Mouse (Mus musculus) brown adipose tissue, adult 24 weeks (tissue): ENCODE data around the gene Tagap1. TPM values are rescaled to one million over a fixed set of nuclear protein-coding genes. Genes with fewer than 3 reads are reported as not detected.
"Not testable (repeated sequence)": the region's sequence is repeated elsewhere in the genome, so short reads cannot be mapped to it uniquely, and the experiment has no call there.

Experiments
- H3K27ac ChIP-seq: fragments of 200-500 bp; replicated peaks from 2 replicates; pipeline ENCODE4 v1.5.1; 2012; ENCODE audit warnings: low read depth, mild to moderate bottlenecking, low read length
- H3K4me1 ChIP-seq: fragments of 200-500 bp; 2 replicates; pipeline ENCODE4 v1.6.1; 2012; ENCODE audit warnings: low read length, mixed read lengths; ENCODE audit not compliant: control insufficient read depth, insufficient read depth, insufficient read length
- H3K4me3 ChIP-seq: fragments of 200-500 bp; 2 replicates; pipeline ENCODE4 v1.5.1; 2012; ENCODE audit warnings: low read depth, mild to moderate bottlenecking, low read length, moderate library complexity; ENCODE audit not compliant: insufficient read depth
- polyA plus RNA-seq: library from polyadenylated mRNA; stranded (reverse); fragments of >200 nt; gene quantifications from 2 replicates; pipeline ENCODE4 v1.2.4, GENCODE M21; 2012; ENCODE audit not compliant: missing spikeins, insufficient read depth, insufficient read length

Gene Tagap1
- polyA plus RNA-seq, 1 experiment, result 9.7 TPM

DNA sequence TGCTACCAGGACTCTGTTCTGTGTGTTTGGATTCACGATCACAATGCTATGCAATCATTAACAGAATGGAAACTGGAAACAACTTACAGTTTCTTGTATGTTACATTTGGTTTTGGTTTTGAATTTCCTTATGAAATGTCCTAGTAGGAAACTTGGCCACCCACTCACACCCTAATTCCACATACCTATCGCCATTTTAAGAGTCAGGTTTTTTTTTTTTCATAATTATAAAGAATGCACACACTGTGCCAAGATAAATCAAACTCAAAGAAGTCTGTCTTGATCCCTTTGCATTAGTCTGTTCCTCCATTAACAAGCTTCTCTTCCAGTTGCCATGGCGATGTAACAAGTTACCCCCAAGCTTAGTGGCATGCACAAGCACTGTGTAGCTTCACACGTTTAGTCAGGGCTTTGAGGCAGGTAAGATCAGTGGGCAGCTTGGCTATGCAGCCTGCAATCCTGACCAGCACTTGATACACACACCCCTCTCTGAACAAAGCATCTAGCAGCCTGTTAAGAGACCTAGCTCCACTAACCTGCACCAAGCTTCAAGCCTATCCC is 12.0 kb upstream of the Tagap1 start:
- not testable (repeated sequence) for H3K27ac ChIP-seq, H3K4me1 ChIP-seq, H3K4me3 ChIP-seq

DNA sequence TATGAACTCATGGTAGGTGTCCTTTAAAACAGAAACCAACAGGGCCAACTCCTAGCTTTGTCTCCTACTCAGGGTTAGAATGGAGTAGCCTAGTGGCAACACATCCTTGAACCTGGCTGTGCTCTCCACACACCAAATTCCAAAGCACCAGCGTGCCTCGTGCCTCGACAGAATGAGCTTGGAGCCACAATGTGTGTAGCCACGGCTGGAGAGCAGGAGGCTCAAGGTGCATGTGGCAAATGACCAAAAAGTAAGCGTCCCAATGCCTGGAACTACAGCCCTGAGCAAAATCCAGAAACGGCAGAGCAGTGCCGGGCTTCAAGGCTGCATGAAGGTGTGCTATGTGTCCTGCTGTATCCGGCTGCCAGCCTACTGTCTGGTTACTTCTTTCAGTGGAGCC is 10.3 kb upstream of the Tagap1 start:
- H3K4me3 ChIP-seq, H3K27ac ChIP-seq: not testable (repeated sequence)

DNA sequence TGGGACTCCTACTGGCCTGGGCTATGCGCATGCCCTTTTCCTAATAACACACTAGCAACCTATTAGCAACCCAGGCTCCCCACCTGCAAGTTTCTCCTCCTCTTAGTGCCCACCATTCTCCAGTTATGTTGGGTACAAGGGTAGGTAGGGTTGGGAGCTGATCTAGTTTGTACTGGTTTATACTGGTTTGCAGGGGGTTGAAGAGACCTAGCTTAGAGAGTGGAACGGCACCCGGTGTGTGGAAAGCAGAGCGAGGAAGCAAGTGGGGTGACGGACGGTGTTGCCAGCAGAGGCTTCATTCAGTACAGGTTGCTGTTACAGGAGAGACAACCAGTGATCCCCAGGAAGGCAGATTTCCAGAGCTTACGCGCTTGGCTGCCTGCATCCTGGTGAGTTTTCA is 9.4 kb upstream of the Tagap1 start, which contains the start of gene Rnaset2b:
Rnaset2b (plus strand) TSS at position 301 of the 400 bp plus-strand sequence.
- H3K27ac ChIP-seq, H3K4me1 ChIP-seq, H3K4me3 ChIP-seq: not testable (repeated sequence)

More for the DNA sequence above, 10.3 kb upstream of the Tagap1 start:
- H3K4me1 ChIP-seq, result not testable (repeated sequence)

DNA sequence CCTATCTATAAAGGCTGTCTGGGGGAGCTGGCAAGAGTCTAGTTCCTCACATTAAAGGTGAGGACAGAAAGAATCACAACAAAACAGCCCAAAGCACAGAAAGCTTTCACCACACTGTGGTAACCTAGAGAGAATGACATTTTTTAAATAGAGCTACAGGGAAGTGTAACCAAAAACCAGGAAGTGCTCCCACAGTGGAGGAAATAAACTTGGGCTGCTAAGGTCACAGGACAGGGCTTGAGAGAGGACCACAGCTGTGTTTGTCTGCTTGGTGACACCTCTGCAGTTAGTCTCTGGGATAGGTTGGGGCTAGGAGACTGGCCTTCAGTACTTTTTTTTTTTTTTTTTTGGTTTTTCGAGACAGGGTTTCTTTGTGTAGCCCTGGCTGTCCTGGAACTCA is 6.7 kb upstream of the Tagap1 start:
- H3K4me3 ChIP-seq, H3K4me1 ChIP-seq, H3K27ac ChIP-seq: not testable (repeated sequence)

DNA sequence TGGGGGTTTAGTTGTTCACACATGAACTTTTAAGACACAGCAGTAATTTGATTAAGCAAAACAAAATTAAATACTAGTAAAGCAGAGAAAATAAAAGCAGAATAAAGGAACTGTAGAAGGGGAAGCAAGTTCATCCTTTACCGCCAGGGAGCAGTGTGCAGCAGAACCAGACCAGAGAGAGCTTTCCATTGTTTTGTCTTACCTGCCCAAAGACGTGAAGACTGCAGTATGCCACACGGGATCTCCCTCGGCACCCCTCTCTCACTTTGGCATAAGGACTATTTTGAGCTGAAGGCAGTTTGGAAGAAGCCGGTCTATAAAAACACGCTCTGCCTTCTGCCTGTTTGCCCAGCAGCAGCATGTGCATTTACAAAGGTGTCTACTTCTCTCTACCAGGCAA is 4.4 kb upstream of the Tagap1 start:
- H3K27ac ChIP-seq, H3K4me1 ChIP-seq: not testable (repeated sequence)

DNA sequence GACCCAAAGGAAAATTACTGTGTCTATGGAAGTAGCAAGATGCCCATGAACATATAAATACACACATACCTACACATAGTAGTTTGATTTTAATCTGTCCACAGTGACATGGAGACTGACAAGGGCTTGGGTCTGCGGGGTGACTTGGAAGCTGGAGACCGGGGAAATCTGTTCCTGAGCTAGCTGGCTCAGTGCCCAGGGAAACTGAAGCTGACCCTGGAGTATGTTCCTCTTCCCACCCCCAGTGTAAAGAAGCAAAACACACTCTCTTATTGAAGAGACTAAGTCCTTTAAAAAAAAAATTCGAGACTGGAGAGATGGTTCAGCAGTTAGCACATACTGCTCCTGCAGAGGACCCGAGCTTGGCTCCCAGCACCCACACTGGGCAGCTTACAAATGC is 2.0 kb upstream of the Tagap1 start:
- H3K4me1 ChIP-seq, H3K27ac ChIP-seq, H3K4me3 ChIP-seq: not testable (repeated sequence)

More for the DNA sequence above, 4.4 kb upstream of the Tagap1 start:
- H3K4me3 ChIP-seq, result not testable (repeated sequence)

DNA sequence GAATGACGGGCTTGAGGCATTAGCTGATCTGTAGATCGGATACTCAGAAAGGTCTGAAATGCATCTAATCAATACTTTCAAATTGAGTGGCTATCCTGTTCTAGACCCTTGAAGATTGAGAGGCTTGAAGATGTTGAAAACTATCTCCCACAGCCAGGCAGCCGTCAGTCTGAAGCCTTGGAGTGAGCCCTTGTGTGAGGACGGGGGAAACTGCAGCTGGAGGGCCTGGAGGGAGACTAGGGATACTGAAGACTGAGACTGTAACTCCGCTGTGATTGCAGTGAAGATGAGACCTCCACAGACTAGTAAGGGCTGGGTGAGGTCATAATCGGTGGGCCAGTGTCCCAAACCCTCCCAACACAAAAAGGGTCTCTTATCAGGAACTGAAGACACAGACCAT is 1.4 kb upstream of the Tagap1 start:
- not testable (repeated sequence) for H3K27ac ChIP-seq, H3K4me3 ChIP-seq

DNA sequence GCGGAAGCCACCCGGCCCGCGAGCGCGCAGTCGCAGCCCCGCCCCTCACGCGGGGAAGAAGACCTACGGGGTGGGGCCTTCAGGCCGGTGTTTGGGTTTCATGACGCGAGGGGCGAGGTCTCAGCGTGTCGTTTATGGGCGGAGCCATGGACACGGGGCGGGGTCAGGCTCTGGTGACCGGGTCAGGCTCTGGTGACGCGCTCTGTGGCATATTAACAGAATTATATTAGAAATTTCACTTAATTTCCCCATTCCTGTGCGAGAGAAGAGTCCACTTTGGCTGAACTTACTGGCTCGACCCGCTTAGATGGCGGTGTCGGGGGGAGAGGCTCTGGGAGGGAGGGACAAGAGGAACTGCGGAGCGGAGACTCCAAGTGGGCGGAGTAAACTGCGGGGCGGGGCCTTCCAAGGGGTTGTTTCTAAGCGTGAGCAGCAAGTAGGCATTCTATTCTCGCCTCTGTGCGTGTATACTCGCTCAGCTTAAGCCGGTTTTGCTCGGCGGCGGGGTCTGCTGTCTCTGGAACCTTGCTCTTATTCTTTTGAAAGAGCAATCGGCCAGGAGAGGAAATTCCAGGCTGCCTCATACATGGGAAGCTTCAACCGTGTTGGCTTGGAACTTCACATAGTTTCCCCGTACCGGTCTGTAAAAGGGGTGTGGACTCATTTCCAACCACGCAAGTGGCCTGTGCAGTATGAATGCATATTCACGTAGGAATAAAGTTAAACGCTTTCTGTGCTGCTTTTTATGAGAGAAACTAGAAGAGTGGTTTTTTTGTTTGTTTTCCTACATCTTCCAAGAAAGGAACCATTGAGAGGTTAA is 435 bp upstream of the Tagap1 start:
- Histone ChIP-seq H3K4me3 (peak overlapping the region; percentile 48), H3K27ac (peak overlapping the region; percentile 37)

More for the DNA sequence above, 1.4 kb upstream of the Tagap1 start:
- H3K4me1 ChIP-seq, result not testable (repeated sequence)

DNA sequence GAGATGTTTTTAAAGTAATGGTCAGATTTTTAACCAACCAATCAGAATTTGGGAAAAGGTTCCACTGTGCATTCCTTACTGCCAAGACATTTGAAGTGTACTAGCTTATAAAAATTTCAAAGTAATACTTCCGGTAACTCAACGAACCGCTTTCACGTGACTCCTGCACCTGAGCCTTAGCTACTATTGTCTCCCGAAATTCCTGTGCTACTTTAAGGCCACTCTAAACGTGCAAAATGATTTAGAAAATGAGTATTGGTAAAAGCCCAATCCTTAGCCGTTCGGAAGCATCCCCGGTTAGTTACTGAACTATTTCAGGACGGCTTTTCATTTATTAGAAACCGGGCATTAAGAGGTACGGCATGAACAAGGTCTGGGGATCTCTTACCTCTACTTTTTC is 607 bp downstream of the Tagap1 start:
- H3K4me3 ChIP-seq, result peak overlapping the region; percentile 60
- not testable (repeated sequence) for H3K4me1 ChIP-seq, H3K27ac ChIP-seq

More for the DNA sequence above, 435 bp upstream of the Tagap1 start:
- H3K4me1 ChIP-seq, result not testable (repeated sequence)

DNA sequence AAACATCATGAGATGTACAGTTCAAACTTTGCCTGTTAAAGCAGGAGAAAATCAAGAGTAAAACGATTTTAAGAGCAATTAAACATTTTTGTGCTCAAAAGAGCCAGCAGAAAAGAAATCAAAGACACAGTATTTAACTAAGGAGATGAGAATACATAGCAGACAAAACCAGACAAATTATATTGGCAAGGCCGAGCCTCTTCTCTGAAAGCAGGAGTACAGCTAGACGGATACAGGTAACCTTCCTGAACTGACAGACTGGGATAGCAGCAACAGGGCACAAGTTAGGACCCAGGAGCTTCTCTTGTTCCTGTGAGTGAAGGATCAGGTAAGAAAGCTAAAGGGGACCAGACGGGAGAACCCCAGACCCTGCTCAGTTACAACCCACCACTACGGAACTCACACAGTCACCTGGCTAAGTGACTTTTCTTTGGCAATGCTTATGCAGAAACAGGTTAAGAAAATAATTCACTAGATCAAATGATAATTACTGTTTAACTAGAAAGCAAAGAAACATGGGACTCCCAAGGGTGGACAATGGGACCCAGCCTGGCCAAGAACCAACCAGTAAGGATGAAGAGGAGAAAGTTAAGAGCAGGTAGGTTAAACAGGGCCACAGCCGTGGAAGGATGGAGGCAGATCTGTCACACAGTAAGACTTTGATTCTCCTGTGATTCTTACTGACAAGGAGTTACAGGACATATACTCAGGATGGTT is 1.3 kb downstream of the Tagap1 start:
- not testable (repeated sequence) for H3K4me3 ChIP-seq, H3K27ac ChIP-seq

DNA sequence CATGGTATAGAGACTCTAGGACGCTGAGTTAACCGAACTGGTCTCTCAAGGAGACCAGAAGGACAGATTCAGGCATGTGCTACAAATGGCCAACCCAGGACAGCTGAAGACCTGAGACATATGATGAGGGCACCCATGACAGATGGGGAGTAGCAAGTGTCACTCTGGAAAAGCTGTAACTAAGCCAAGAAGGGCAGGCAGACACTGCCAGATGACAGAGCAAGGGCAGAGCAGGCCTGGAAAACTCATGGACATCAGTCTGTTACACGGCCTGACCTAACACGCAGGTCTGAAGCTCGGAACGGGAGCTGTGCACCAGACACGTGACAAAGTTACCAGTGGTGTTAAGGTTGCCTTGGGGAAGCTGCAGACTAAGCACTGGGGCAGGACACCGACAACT is 2.1 kb downstream of the Tagap1 start:
- not testable (repeated sequence) for H3K4me1 ChIP-seq, H3K4me3 ChIP-seq, H3K27ac ChIP-seq

More for the DNA sequence above, 1.3 kb downstream of the Tagap1 start:
- H3K4me1 ChIP-seq, result not testable (repeated sequence)

DNA sequence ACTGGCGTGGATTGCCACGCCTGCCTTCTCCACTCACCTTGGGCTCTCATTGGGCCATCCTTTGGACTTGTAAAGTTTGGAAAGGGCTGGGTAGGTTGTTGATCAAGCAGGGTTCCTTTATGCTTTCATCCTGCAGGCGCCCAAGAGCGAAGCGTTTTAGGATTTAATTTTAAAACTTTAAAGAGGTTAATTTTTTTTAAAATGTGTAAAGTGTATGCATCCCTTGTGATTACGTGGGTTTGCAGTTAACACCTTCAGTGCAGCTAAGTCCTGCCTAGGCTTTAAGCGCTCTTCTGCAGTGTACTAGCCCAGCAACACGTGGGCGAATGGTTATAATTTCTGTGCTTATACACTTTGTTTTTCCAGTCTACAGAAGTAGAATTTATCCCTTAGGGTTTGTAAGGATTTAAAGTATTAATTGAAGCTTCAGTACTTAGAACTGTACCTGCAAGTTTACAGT is 12.2 kb downstream of the Tagap1 start:
- H3K4me1 ChIP-seq, H3K27ac ChIP-seq: not testable (repeated sequence)
- H3K4me3 ChIP-seq, result peak overlapping the region; percentile 91

DNA sequence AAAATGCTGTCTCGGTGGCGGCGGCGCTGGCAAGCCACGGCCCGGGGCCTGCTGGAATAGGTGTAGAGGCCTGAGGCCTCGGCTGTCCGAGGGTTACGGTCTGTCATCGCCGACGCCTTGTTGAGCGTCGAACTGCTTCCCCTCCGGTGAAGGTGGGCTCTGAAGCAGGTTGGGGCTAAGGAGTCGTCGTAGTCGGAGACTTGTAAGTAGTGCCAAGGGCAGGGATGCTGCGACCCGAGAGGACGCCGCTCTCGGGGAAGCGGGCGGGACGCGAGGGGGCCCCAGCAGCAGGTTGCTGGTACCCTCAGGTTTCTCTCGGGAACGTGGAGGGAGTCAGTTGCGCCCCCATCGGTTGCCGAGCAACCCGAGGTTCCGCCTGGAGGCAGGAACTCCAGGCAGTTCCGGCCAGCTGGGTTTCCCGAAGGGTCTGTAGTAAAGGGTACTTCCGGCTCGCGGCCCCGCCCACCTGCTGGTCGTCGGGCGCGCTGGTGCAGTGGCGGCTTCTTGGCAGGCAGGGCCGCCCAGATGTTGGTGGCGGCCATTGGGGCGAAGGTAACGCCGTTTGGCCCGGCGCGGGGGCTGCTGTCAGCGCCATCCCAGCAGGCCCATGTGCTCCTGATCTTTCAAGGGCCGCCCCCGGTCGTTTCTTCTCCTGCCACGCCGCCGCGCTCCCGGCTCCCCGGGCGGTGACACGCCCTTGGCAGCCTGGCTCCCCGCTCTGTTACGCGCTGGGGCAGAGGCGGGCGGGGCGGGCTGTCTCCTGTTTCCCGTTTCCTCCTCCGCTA is 12.8 kb downstream of the Tagap1 start, which contains the start of gene Rsph3b:
Rsph3b (minus strand) TSS at position 699 of the 785 bp plus-strand sequence.
- Histone ChIP-seq H3K4me3 (peak within 1 kb of the TSS; percentile 91), H3K27ac (peak within 1 kb of the TSS; percentile 81)
- H3K4me1 ChIP-seq, result not testable (repeated sequence)

DNA sequence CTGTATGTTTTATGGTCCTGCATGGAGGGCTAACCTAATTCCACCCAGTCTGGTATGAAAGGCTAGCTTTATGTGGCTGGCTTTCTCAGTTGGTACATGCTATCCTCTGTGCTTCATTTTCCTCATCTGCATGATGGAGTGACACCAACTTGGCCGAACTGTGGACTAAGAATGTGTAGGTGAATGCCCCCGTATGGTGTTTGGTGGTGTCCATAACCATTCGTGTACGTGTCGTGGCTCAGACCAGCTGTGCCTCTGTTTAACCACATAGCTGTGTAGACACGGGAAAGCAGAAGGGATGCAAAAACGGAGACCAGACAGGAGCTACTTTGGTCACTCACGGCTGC is 13.3 kb downstream of the Tagap1 start:
- H3K4me1 ChIP-seq, result not testable (repeated sequence)
- peak overlapping the region; percentile 91 for H3K4me3 ChIP-seq

DNA sequence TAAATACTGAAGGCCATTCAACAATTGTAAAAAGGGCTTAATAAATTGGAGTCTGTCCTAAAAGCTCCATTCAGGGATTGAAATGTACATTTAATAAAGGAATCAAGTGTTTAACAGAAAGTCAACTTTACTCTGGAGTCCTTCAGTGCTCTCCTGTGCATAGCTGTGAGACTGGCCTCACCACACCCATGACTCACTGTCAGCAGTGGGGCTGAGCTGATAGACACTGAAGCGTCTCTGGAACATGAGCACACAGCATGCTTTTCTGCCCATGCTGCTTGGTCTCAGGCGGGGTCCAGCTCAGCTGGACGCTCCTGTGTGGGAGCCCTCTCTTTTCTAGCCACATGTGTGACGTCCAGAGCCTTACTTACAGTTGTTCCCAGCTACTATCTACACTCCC is 18.4 kb downstream of the Tagap1 start:
- H3K27ac ChIP-seq, H3K4me3 ChIP-seq, H3K4me1 ChIP-seq: not testable (repeated sequence)

More for the DNA sequence above, 13.3 kb downstream of the Tagap1 start:
- not testable (repeated sequence) for H3K27ac ChIP-seq
